Mouse (Mus musculus) midbrain, embryonic 13.5 days (tissue): ENCODE measurements around the gene Ccdc9. TPM values are rescaled to one million over a fixed set of nuclear protein-coding genes. Genes with fewer than 3 reads are reported as not detected.
"Not testable (repeated sequence)": the region's sequence is repeated elsewhere in the genome, so short reads cannot be mapped to it uniquely, and the experiment has no call there.

ENCODE experiments used
- ATAC-seq: fragments of 200-750 bp; cut with Nextera tagmentation; 2 replicates; pipeline ENCODE4 v1.8.0; 2017; ENCODE audit warnings: mild to moderate bottlenecking, moderate TSS enrichment, moderate library complexity
- H3K27ac ChIP-seq: fragments of 300-500 bp; sonication (generic); 2 replicates; pipeline ENCODE4 v1.5.1; 2015; ENCODE audit warnings: inconsistent platforms, mild to moderate bottlenecking, moderate library complexity
- H3K27me3 ChIP-seq: fragments of 300-500 bp; sonication (generic); 2 replicates; pipeline ENCODE4 v1.6.1; 2015; ENCODE audit warnings: mild to moderate bottlenecking, inconsistent platforms
- H3K36me3 ChIP-seq: fragments of 300-500 bp; sonication (generic); 2 replicates; pipeline ENCODE4 v1.6.1; 2015; ENCODE audit warnings: mild to moderate bottlenecking, inconsistent platforms
- H3K4me1 ChIP-seq: fragments of 300-500 bp; sonication (generic); replicated peaks from 2 replicates; pipeline ENCODE4 v1.6.1; 2015; ENCODE audit warnings: inconsistent platforms
- H3K4me2 ChIP-seq: fragments of 300-500 bp; sonication (generic); replicated peaks from 2 replicates; pipeline ENCODE4 v1.6.1; 2015; ENCODE audit warnings: moderate library complexity, mild to moderate bottlenecking, inconsistent platforms
- H3K4me3 ChIP-seq: fragments of 300-500 bp; sonication (generic); replicated peaks from 2 replicates; pipeline ENCODE4 v1.5.1; 2015; ENCODE audit warnings: mild to moderate bottlenecking, inconsistent platforms
- H3K9ac ChIP-seq: fragments of 300-500 bp; sonication (generic); replicated peaks from 2 replicates; pipeline ENCODE4 v1.6.1; 2015; ENCODE audit warnings: mild to moderate bottlenecking, inconsistent platforms
- H3K9me3 ChIP-seq: fragments of 300-500 bp; sonication (generic); 2 replicates; pipeline ENCODE4 v1.6.1; 2016; ENCODE audit warnings: mild to moderate bottlenecking, inconsistent platforms
- whole genome bisulfite sequencing: fragments of 180-500 bp; shearing (Covaris S2); methylation state at CpG from one replicate; pipeline ENCODE4 v1.1.7; 2015; 5-methylcytosine and 5-hydroxymethylcytosine counted together
- polyA plus RNA-seq: library from polyadenylated mRNA; unstranded; fragments of >200 nt; fragmentation: Nextera tagmentation; extraction: Ambion mirVana; gene quantifications from 2 replicates; pipeline ENCODE4 v1.2.1, GENCODE M21; 2015

Gene Ccdc9
- polyA plus RNA-seq, 1 experiment from 2014 or later = 39.4 TPM

- peaks cover 9% of the 10 kb centered on the region for H3K36me3 ChIP-seq
- H3K4me1 ChIP-seq = peaks cover 56% of the 10 kb centered on the region
- no peaks in the 10 kb centered on the region for H3K9me3 ChIP-seq
- peak overlapping the region; percentile 72 for H3K4me3 ChIP-seq
- H3K9ac ChIP-seq = peak overlapping the region; percentile 94
- under 1% methylated on average over 12 of the region's 12 CpGs for WGBS
- H3K4me2 ChIP-seq = peak overlapping the region; percentile 97
- no peak for ATAC-seq
- H3K27me3 ChIP-seq = peaks cover 6% of the 10 kb centered on the region; the same call in 1 of the 2 replicates
- peak overlapping the region; percentile 94 for H3K27ac ChIP-seq
Measured at GRCm38 (mm10) chr7:16312672-16313311, 26.2 kb upstream of the Ccdc9 start.

DNA sequence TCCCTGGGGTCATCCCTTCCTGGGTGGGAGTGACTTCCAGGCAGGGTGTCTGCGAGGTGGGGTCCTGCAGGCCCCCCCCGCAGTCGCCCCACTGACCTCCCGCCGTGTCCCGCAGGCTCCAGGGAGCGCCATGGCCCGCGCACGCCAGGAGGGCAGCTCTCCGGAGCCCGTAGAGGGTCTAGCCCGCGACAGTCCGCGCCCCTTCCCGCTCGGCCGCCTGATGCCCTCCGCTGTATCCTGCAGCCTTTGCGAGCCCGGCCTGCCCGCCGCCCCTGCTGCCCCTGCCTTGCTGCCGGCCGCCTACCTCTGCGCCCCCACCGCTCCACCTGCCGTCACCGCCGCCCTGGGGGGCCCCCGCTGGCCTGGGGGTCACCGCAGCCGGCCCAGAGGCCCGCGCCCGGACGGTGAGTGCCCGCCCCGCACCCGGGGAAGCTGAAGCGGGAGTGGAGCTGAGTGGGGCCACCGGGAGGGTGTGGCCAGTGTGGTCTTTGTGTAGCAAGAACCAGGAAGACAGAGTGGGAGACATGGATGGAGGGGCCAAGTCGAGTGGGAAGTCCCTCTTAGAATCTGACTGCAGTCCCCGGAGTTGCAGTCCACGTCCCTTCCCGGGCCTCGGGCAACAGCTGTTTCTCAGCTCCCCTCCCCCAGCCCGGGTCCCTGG is 25.5 kb upstream of the Ccdc9 start:
- peak overlapping the region; percentile 94 for H3K9ac ChIP-seq
- WGBS = under 1% methylated on average over 49 of the region's 49 CpGs
- peak overlapping the region; percentile 94 for H3K27ac ChIP-seq
- peak overlapping the region; percentile 97 for H3K4me2 ChIP-seq
- peaks cover 3% of the 10 kb centered on the region for H3K36me3 ChIP-seq
- peak overlapping the region; percentile 72 for H3K4me3 ChIP-seq
- H3K27me3 ChIP-seq = peaks cover 6% of the 10 kb centered on the region; the same call in 1 of the 2 replicates
- no peaks in the 10 kb centered on the region for H3K9me3 ChIP-seq
- peaks cover 56% of the 10 kb centered on the region for H3K4me1 ChIP-seq
- no peak for ATAC-seq

GRCm38 (mm10) chr7:16311453-16312004 is 24.9 kb upstream of the Ccdc9 start:
- Histone ChIP-seq H3K4me3 (peak overlapping the region; percentile 72), H3K4me2 (peak overlapping the region; percentile 97), H3K9ac (peak overlapping the region; percentile 94), H3K36me3 (no peaks in the 10 kb centered on the region), H3K4me1 (peaks cover 56% of the 10 kb centered on the region), H3K27me3 (peaks cover 6% of the 10 kb centered on the region; the same call in 1 of the 2 replicates), H3K9me3 (no peaks in the 10 kb centered on the region), H3K27ac (peak overlapping the region; percentile 94)
- 1% methylated on average over 14 of the region's 14 CpGs for WGBS
- ATAC-seq = no peak

DNA sequence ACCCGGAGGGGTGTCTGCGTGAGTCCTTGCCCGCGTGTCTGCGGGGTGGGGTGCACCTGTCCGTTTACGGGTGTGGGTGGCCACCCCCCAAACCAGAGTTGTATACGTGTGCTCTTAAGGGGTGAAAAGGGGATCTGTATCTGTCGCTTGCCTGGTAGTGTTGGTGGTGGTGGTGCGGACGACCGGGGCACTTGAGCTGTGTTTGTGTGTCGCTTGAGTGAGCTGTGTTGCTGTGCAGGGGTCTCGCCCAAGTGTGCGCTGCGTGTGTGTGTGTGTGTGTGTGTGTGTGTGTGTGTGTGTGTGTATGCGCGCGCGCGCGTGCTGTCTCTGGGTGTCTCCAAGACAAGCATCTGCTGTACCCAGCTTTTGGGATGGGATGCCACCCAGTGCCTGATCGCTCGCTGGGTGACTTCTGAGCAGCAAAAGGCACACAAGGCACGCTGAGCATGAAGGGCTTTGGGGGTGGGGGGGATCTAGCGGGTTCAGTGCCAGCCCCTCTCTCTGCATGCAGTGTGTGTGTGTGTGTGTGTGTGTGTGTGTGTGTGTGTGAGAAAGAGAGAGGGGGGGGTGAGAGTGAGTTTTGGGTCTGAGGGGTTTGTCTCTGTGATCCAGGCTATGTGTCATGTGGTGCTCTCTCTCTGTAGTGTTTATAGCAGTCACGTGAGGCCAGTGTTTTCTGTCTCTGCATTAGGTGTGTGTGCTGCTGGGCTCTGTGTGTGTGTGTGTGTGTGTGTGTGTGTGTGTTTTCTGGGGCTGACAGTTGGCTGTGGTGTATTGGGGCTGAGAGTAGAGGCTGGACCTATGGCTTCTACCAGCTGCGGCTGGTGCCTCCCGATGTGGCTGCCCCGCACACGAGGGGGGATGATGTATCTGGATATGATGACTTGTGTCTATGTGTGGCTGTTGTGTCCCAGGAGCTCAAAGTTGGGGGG is 24.2 kb upstream of the Ccdc9 start:
- H3K4me2 ChIP-seq = peak overlapping the region; percentile 97
- H3K27ac ChIP-seq = peak overlapping the region; percentile 94; the same call in 1 of the 2 replicates
- H3K27me3 ChIP-seq = peaks cover 6% of the 10 kb centered on the region; the same call in 1 of the 2 replicates
- H3K4me3 ChIP-seq = peak overlapping the region; percentile 72
- no peaks in the 10 kb centered on the region for H3K36me3 ChIP-seq
- H3K4me1 ChIP-seq = peaks cover 56% of the 10 kb centered on the region
- WGBS = under 1% methylated on average over 31 of the region's 31 CpGs
- peak; percentile 3 for ATAC-seq
- H3K9ac ChIP-seq = peak overlapping the region; percentile 94
- no peaks in the 10 kb centered on the region for H3K9me3 ChIP-seq

DNA sequence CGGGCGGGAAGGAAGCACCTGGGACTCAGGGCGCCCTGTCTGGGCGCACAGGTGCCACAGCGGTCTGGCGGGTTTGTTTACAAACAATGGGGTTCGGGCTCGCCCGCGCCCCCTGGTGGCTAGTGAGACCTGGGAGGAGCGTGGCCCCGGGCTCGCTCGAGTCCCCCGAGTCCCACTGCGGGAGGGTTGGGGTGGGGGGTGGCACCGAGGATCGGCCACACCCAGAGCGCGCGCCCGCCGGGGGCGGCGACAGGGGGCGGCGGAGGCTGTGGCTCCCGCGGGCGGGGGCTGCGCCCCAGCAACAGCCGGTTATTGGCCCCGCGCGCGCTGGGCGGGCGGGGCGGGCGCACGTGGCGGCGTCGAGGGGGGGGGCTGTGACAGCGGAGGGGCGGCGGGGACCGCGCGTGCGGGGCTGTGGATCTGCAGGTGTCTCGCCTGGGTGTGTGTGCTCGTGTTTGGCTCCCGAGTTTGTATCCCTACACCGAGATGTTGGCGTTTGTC is 23.5 kb upstream of the Ccdc9 start:
- under 1% methylated on average over 43 of the region's 56 CpGs for WGBS
- peak overlapping the region; percentile 94 for H3K9ac ChIP-seq
- peak overlapping the region; percentile 72 for H3K4me3 ChIP-seq
- no peak for ATAC-seq
- no peaks in the 10 kb centered on the region for H3K36me3 ChIP-seq
- H3K4me2 ChIP-seq = peak overlapping the region; percentile 97
- peaks cover 56% of the 10 kb centered on the region for H3K4me1 ChIP-seq
- H3K27ac ChIP-seq = peak overlapping the region; percentile 57
- no peaks in the 10 kb centered on the region for H3K9me3 ChIP-seq
- H3K27me3 ChIP-seq = peaks cover 6% of the 10 kb centered on the region; the same call in 1 of the 2 replicates

DNA sequence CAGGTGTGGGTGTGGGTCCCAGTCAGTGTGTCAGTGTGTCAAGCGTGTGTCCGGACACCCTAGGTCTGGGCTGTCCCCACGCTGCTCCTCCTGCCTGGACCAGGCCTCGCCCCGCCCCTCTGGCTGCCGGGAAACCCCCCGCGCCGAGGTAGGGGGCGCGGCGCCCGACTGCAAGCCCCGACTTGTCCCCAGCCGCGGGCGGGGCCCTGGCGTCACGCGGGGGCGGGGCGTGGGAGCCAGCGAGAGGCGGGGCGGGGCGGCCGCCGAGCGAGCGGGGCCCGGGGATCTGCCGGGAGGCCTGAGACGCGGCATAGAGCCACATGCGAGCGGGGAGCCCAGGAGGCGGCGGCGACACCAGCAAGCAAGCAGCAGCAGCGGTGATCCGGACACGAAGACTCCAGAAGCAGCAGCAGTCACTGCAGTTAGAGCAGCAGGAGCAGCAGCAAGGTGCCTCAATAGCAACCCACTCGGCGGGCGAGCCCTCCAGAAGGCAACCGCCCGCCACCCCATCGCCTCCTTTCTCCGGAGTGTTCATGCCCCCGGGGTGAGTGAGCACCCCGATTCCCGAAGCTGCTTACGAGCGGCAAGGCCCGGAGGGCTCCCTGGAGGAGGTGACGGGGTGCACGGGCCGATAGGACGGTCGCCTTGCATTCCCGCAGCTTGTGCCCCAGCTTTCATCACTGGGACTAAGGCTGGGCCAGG is 22.9 kb upstream of the Ccdc9 start:
- ATAC-seq = peak; percentile 41
- Histone ChIP-seq H3K9ac (peak overlapping the region; percentile 94), H3K27ac (peak overlapping the region; percentile 57), H3K4me1 (peaks cover 54% of the 10 kb centered on the region), H3K4me2 (peak overlapping the region; percentile 97), H3K27me3 (peaks cover 6% of the 10 kb centered on the region; the same call in 1 of the 2 replicates), H3K9me3 (no peaks in the 10 kb centered on the region), H3K4me3 (peak overlapping the region; percentile 72), H3K36me3 (no peaks in the 10 kb centered on the region)
- under 1% methylated on average over 59 of the region's 61 CpGs for WGBS

- Histone ChIP-seq H3K36me3 (no peaks in the 10 kb centered on the region), H3K9ac (peak overlapping the region; percentile 94), H3K4me2 (peak overlapping the region; percentile 97), H3K27ac (peak overlapping the region; percentile 57; the same call in 1 of the 2 replicates), H3K9me3 (no peaks in the 10 kb centered on the region), H3K27me3 (peaks cover 6% of the 10 kb centered on the region; the same call in 1 of the 2 replicates), H3K4me1 (peaks cover 49% of the 10 kb centered on the region), H3K4me3 (peak overlapping the region; percentile 72)
- ATAC-seq = no peak
- 48% methylated on average over 16 of the region's 16 CpGs for WGBS
Measured at GRCm38 (mm10) chr7:16308555-16309317, 22.1 kb upstream of the Ccdc9 start.

GRCm38 (mm10) chr7:16308093-16308492 is 21.5 kb upstream of the Ccdc9 start, which contains the start of gene Bbc3:
Bbc3 (plus strand) TSS chr7:16308393.
- not testable (repeated sequence) for H3K36me3 ChIP-seq, H3K9me3 ChIP-seq, ATAC-seq, H3K27me3 ChIP-seq
- Histone ChIP-seq H3K4me2 (peak within 1 kb of the TSS; percentile 97), H3K9ac (peak within 1 kb of the TSS; percentile 94), H3K4me1 (peaks cover 43% of the 10 kb centered on the region), H3K4me3 (peak within 1 kb of the TSS; percentile 72), H3K27ac (peak within 1 kb of the TSS; percentile 57; the same call in 1 of the 2 replicates)
- WGBS = 77% methylated on average over 1 of the region's 1 CpGs

DNA sequence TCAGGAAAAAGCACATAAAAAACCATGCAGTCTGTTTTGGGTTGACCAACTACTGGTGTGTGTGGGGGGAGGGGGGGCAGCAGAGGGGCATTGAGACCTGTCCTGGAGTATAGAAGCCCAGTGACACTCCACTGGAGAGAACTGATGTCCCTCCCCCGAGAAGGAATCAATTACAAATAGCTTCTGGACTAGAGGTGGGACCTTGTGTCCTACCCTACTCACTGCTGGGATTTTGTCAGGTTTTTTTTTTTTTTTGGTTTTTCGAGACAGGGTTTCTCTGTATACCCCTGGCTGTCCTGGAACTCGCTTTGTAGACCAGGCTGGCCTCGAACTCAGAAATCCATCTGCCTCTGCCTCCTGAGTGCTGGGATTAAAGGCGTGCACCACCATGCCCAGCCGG is 20.5 kb upstream of the Ccdc9 start:
- H3K36me3 ChIP-seq, H3K9ac ChIP-seq, H3K9me3 ChIP-seq, H3K27ac ChIP-seq, H3K4me2 ChIP-seq, H3K27me3 ChIP-seq, H3K4me3 ChIP-seq, ATAC-seq: not testable (repeated sequence)
- 79% methylated on average over 6 of the region's 6 CpGs for WGBS
- peaks cover 33% of the 10 kb centered on the region for H3K4me1 ChIP-seq

DNA sequence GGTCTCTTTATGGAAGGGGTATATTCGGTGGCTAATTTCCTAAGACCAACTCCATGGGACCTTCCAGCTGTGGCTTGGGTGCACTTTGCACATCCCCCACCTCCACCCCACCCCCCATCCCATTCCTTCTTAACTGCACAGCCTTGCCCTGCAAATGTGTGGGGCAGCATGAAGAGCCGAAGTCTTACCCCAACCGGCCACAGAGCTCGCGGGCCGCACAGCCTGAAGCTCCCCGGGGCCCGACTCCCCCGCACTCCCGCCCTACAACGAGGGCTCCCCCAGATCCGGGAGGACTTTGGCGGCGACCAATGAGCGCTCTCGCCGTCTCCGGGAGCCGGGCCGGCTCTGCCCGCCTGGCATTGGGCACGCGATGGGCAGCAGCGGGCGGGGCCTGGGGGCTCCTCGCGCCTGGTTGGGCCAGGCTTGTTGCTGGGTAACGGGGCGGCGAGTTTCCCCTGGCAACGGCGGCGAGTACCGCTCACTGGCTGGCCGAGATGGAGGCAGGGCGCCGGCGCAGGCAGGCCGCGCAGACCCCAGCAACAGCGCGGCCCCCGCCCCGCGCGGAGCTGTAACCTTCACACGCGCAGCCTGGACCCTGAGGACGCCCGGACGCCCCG is 12.9 kb upstream of the Ccdc9 start:
- H3K27ac ChIP-seq = peak overlapping the region; percentile 79
- H3K4me1 ChIP-seq = peaks cover 38% of the 10 kb centered on the region
- under 1% methylated on average over 52 of the region's 52 CpGs for WGBS
- H3K9ac ChIP-seq = peak overlapping the region; percentile 66
- ATAC-seq = peak; percentile 94
- H3K4me3 ChIP-seq = peak overlapping the region; percentile 50
- no peaks in the 10 kb centered on the region for H3K36me3 ChIP-seq
- no peaks in the 10 kb centered on the region for H3K9me3 ChIP-seq
- H3K4me2 ChIP-seq = peak overlapping the region; percentile 85
- no peaks in the 10 kb centered on the region; the same call in 1 of the 2 replicates for H3K27me3 ChIP-seq
